Mouse (Mus musculus): ENCODE measurements around the gene Slc27a1. TPM values are rescaled to one million over a fixed set of nuclear protein-coding genes. Genes with fewer than 3 reads are reported as not detected.

Slc27a1 gene
- polyA plus RNA-seq, 1 experiment from 2014 or later: 27.7 TPM

- Histone ChIP-seq H3K4me3 (ENCODE audit: low read depth, low read length) (no peak overlapping the region), H3K27me3 (replicated peaks; ENCODE audit: insufficient read depth, low read length) (no peaks in the 10 kb centered on the region), H3K9ac (replicated peaks; ENCODE audit: low read depth) (no peak overlapping the region), H3K9me3 (ENCODE audit: low read length) (no peaks in the 10 kb centered on the region), H3K4me2 (replicated peaks; ENCODE audit: low read depth, low read length) (no peak overlapping the region), H3K27ac (ENCODE audit: low read length) (no peak overlapping the region), H3K36me3 (ENCODE audit: insufficient read depth, low read length) (no peaks in the 10 kb centered on the region), H3K4me1 (ENCODE audit: insufficient read depth, low read depth, low read length) (no peaks in the 10 kb centered on the region)
- TF ChIP-seq CTCF (IDR thresholded peaks at IDR 0.05) (no peak), EP300 (IDR thresholded peaks at IDR 0.05) (no peak)
- ATAC-seq: no peak
- no peak for DNase-seq (ENCODE audit: low spot score)
- WGBS: 63% methylated on average over 7 of the region's 7 CpGs
Measured at GRCm38 (mm10) chr8:71574426-71574825, 5.7 kb downstream of the Slc27a1 start.

GRCm38 (mm10) chr8:71575020-71575419 is 6.3 kb downstream of the Slc27a1 start:
- DNase-seq (ENCODE audit: low spot score) (peak; percentile 16), ATAC-seq (no peak)
- H3K4me1 ChIP-seq (ENCODE audit: insufficient read depth, low read depth, low read length): no peaks in the 10 kb centered on the region
- no peaks in the 10 kb centered on the region for H3K9me3 ChIP-seq (ENCODE audit: low read length)
- no peak overlapping the region for H3K9ac ChIP-seq (replicated peaks; ENCODE audit: low read depth)
- no peak overlapping the region for H3K4me3 ChIP-seq (ENCODE audit: low read depth, low read length)
- no peaks in the 10 kb centered on the region for H3K36me3 ChIP-seq (ENCODE audit: insufficient read depth, low read length)
- no peak for TF ChIP-seq EP300 (IDR thresholded peaks at IDR 0.05)
- TF ChIP-seq CTCF (IDR thresholded peaks at IDR 0.05): no peak
- 46% methylated on average over 1 of the region's 1 CpGs for WGBS
- H3K4me2 ChIP-seq (replicated peaks; ENCODE audit: low read depth, low read length): no peak overlapping the region
- no peak overlapping the region for H3K27ac ChIP-seq (ENCODE audit: low read length)
- H3K27me3 ChIP-seq (replicated peaks; ENCODE audit: insufficient read depth, low read length): no peaks in the 10 kb centered on the region

GRCm38 (mm10) chr8:71577856-71578387 is 9.2 kb downstream of the Slc27a1 start:
- ATAC-seq: no peak
- Histone ChIP-seq H3K27ac (ENCODE audit: low read length) (no peak overlapping the region), H3K9me3 (ENCODE audit: low read length) (no peaks in the 10 kb centered on the region), H3K4me3 (ENCODE audit: low read depth, low read length) (no peak overlapping the region), H3K4me1 (ENCODE audit: insufficient read depth, low read depth, low read length) (no peaks in the 10 kb centered on the region), H3K36me3 (ENCODE audit: insufficient read depth, low read length) (no peaks in the 10 kb centered on the region), H3K27me3 (replicated peaks; ENCODE audit: insufficient read depth, low read length) (no peaks in the 10 kb centered on the region), H3K9ac (replicated peaks; ENCODE audit: low read depth) (no peak overlapping the region), H3K4me2 (replicated peaks; ENCODE audit: low read depth, low read length) (no peak overlapping the region)
- DNase-seq (ENCODE audit: low spot score): no peak
- TF ChIP-seq EP300 (IDR thresholded peaks at IDR 0.05): no peak
- WGBS: 40% methylated on average over 4 of the region's 4 CpGs

GRCm38 (mm10) chr8:71579009-71579408 is 10.3 kb downstream of the Slc27a1 start:
- ATAC-seq (no peak), DNase-seq (ENCODE audit: low spot score) (no peak)
- Histone ChIP-seq H3K4me1 (ENCODE audit: insufficient read depth, low read depth, low read length) (no peaks in the 10 kb centered on the region), H3K9ac (replicated peaks; ENCODE audit: low read depth) (no peak overlapping the region), H3K36me3 (ENCODE audit: insufficient read depth, low read length) (no peaks in the 10 kb centered on the region), H3K9me3 (ENCODE audit: low read length) (no peaks in the 10 kb centered on the region), H3K27me3 (replicated peaks; ENCODE audit: insufficient read depth, low read length) (no peaks in the 10 kb centered on the region), H3K4me3 (ENCODE audit: low read depth, low read length) (no peak overlapping the region), H3K27ac (ENCODE audit: low read length) (no peak overlapping the region), H3K4me2 (replicated peaks; ENCODE audit: low read depth, low read length) (no peak overlapping the region)
- 75% methylated on average over 1 of the region's 1 CpGs for WGBS
- TF ChIP-seq CTCF (IDR thresholded peaks at IDR 0.05) (no peak), EP300 (IDR thresholded peaks at IDR 0.05) (no peak)

GRCm38 (mm10) chr8:71579476-71579875 is 10.8 kb downstream of the Slc27a1 start:
- no peak for DNase-seq (ENCODE audit: low spot score)
- H3K36me3 ChIP-seq (ENCODE audit: insufficient read depth, low read length): no peaks in the 10 kb centered on the region
- ATAC-seq: no peak
- H3K4me1 ChIP-seq (ENCODE audit: insufficient read depth, low read depth, low read length): no peaks in the 10 kb centered on the region
- no peak for TF ChIP-seq CTCF (IDR thresholded peaks at IDR 0.05)
- TF ChIP-seq EP300 (IDR thresholded peaks at IDR 0.05): no peak
- H3K9ac ChIP-seq (replicated peaks; ENCODE audit: low read depth): no peak overlapping the region
- H3K4me3 ChIP-seq (ENCODE audit: low read depth, low read length): no peak overlapping the region
- H3K27ac ChIP-seq (ENCODE audit: low read length): no peak overlapping the region
- H3K9me3 ChIP-seq (ENCODE audit: low read length): no peaks in the 10 kb centered on the region
- no peaks in the 10 kb centered on the region for H3K27me3 ChIP-seq (replicated peaks; ENCODE audit: insufficient read depth, low read length)
- WGBS: 90% methylated on average over 14 of the region's 14 CpGs
- no peak overlapping the region for H3K4me2 ChIP-seq (replicated peaks; ENCODE audit: low read depth, low read length)

- Histone ChIP-seq H3K9ac (replicated peaks; ENCODE audit: low read depth) (no peak overlapping the region), H3K36me3 (ENCODE audit: insufficient read depth, low read length) (no peaks in the 10 kb centered on the region), H3K9me3 (ENCODE audit: low read length) (no peaks in the 10 kb centered on the region), H3K4me2 (replicated peaks; ENCODE audit: low read depth, low read length) (no peak overlapping the region), H3K4me3 (ENCODE audit: low read depth, low read length) (no peak overlapping the region), H3K27me3 (replicated peaks; ENCODE audit: insufficient read depth, low read length) (no peaks in the 10 kb centered on the region), H3K27ac (ENCODE audit: low read length) (no peak overlapping the region), H3K4me1 (ENCODE audit: insufficient read depth, low read depth, low read length) (no peaks in the 10 kb centered on the region)
- ATAC-seq: peak; percentile 47
- no peak for DNase-seq (ENCODE audit: low spot score)
- 55% methylated on average over 9 of the region's 9 CpGs for WGBS
- TF ChIP-seq CTCF (IDR thresholded peaks at IDR 0.05): no peak
- no peak for TF ChIP-seq EP300 (IDR thresholded peaks at IDR 0.05)
Measured at GRCm38 (mm10) chr8:71580201-71580600, 11.5 kb downstream of the Slc27a1 start.

GRCm38 (mm10) chr8:71586891-71587290 is 18.2 kb downstream of the Slc27a1 start:
- no peak for TF ChIP-seq EP300 (IDR thresholded peaks at IDR 0.05)
- peak; percentile 77 for TF ChIP-seq CTCF (IDR thresholded peaks at IDR 0.05)
- Histone ChIP-seq H3K9me3 (ENCODE audit: low read length) (no peaks in the 10 kb centered on the region), H3K36me3 (ENCODE audit: insufficient read depth, low read length) (no peaks in the 10 kb centered on the region), H3K4me3 (ENCODE audit: low read depth, low read length) (no peak overlapping the region), H3K9ac (replicated peaks; ENCODE audit: low read depth) (no peak overlapping the region), H3K27me3 (replicated peaks; ENCODE audit: insufficient read depth, low read length) (no peaks in the 10 kb centered on the region), H3K4me1 (ENCODE audit: insufficient read depth, low read depth, low read length) (peaks cover 5% of the 10 kb centered on the region; the same call in 1 of the 2 replicates), H3K27ac (ENCODE audit: low read length) (no peak overlapping the region), H3K4me2 (replicated peaks; ENCODE audit: low read depth, low read length) (no peak overlapping the region)
- peak; percentile 42 for DNase-seq (ENCODE audit: low spot score)
- WGBS: 54% methylated on average over 2 of the region's 2 CpGs
- no peak for ATAC-seq
